12 mouse cellular contexts compared by ENCODE assay signal in genomic region chr11:107018606-107019005, GRCm38 (mm10). TPM values are rescaled to one million over a fixed set of nuclear protein-coding genes. Genes with fewer than 3 reads are reported as not detected.
DNase-seq lines count a peak whose midpoint lies in the region; ATAC-seq and TF ChIP-seq lines count a peak whose summit lies in the region.
"Had no signal": no experiment of that assay in that cellular context is flagged by ENCODE, and none has a peak within 500 bp of the region (broad histone marks: within the 10 kb centered on the region; RNA-seq: fewer than 3 reads in every experiment).

No protein-coding gene starts in this region.

- intact Hi-C loops in left cerebral cortex, postnatal 25 days (cut with DNase I): no loop called here

- 33% methylated on average over 8 of the region's 8 CpGs for WGBS in forebrain, postnatal 0 days
- 35% methylated on average over 8 of the region's 8 CpGs for WGBS in forebrain, embryonic 14.5 days
- WGBS in midbrain, postnatal 0 days: 25% methylated on average over 8 of the region's 8 CpGs
- WGBS in midbrain, embryonic 16.5 days: 29% methylated on average over 8 of the region's 8 CpGs
- WGBS in stomach, postnatal 0 days: 34% methylated on average over 8 of the region's 8 CpGs

- no peak for ATAC-seq in forebrain, postnatal 0 days
- ATAC-seq in forebrain, embryonic 14.5 days: no peak
- ATAC-seq in midbrain, postnatal 0 days (ENCODE audit: low FRiP score): no peak
- no peak for ATAC-seq in midbrain, embryonic 16.5 days
- no peak for ATAC-seq in stomach, postnatal 0 days (ENCODE audit: low FRiP score, low TSS enrichment)
- ATAC-seq: inflammation-experienced regulatory T-cells, adult 6 months had no signal

- no peak overlapping the region for H3K27ac ChIP-seq in forebrain, postnatal 0 days (ENCODE audit: low read depth, low read length)
- no peak overlapping the region for H3K27ac ChIP-seq in forebrain, embryonic 14.5 days (ENCODE audit: low read depth, low read length)
- no peak overlapping the region for H3K27ac ChIP-seq in midbrain, postnatal 0 days (ENCODE audit: low read depth, low read length)
- H3K27ac ChIP-seq in midbrain, embryonic 16.5 days (ENCODE audit: low read length): no peak overlapping the region
- H3K27ac ChIP-seq in stomach, postnatal 0 days (replicated peaks): no peak overlapping the region
- H3K27ac ChIP-seq: limb, embryonic 13.5 days had no signal

- H3K9me3 ChIP-seq in forebrain, postnatal 0 days (ENCODE audit: low read length): no peaks in the 10 kb centered on the region
- no peaks in the 10 kb centered on the region for H3K9me3 ChIP-seq in forebrain, embryonic 14.5 days (replicated peaks; ENCODE audit: control insufficient read depth, low read length)
- H3K9me3 ChIP-seq in midbrain, postnatal 0 days (ENCODE audit: low read length): no peaks in the 10 kb centered on the region
- H3K9me3 ChIP-seq in midbrain, embryonic 16.5 days (replicated peaks; ENCODE audit: control insufficient read depth, low read length, poor library complexity, severe bottlenecking): no peaks in the 10 kb centered on the region
- no peaks in the 10 kb centered on the region for H3K9me3 ChIP-seq in stomach, postnatal 0 days (ENCODE audit: control insufficient read depth, low read length)
- H3K9me3 ChIP-seq: limb, embryonic 13.5 days had no signal

- no peaks in the 10 kb centered on the region for H3K27me3 ChIP-seq in forebrain, postnatal 0 days (ENCODE audit: insufficient read depth, low read length)
- H3K27me3 ChIP-seq in forebrain, embryonic 14.5 days (replicated peaks; ENCODE audit: control insufficient read depth, insufficient read depth, low read length): no peaks in the 10 kb centered on the region
- no peaks in the 10 kb centered on the region for H3K27me3 ChIP-seq in midbrain, postnatal 0 days (ENCODE audit: insufficient read depth, low read length)
- H3K27me3 ChIP-seq in midbrain, embryonic 16.5 days (ENCODE audit: control insufficient read depth, insufficient read depth, low read depth, low read length): no peaks in the 10 kb centered on the region
- H3K27me3 ChIP-seq in stomach, postnatal 0 days (ENCODE audit: control insufficient read depth, insufficient read depth, low read length): no peaks in the 10 kb centered on the region
- H3K27me3 ChIP-seq: limb, embryonic 13.5 days had no signal

- H3K4me3 ChIP-seq in forebrain, postnatal 0 days (ENCODE audit: low read depth, low read length): no peak overlapping the region
- H3K4me3 ChIP-seq in forebrain, embryonic 14.5 days (ENCODE audit: low read depth, low read length): no peak overlapping the region
- H3K4me3 ChIP-seq in midbrain, postnatal 0 days (ENCODE audit: low read depth, low read length): no peak overlapping the region
- no peak overlapping the region for H3K4me3 ChIP-seq in midbrain, embryonic 16.5 days (ENCODE audit: low read depth, low read length)
- H3K4me3 ChIP-seq in stomach, postnatal 0 days (ENCODE audit: low read depth, low read length): no peak overlapping the region
- H3K4me3 ChIP-seq: limb, embryonic 13.5 days had no signal

- H3K36me3 ChIP-seq in forebrain, postnatal 0 days (ENCODE audit: insufficient read depth): no peaks in the 10 kb centered on the region
- H3K36me3 ChIP-seq in forebrain, embryonic 14.5 days (ENCODE audit: control insufficient read depth, insufficient read depth, low read length): no peaks in the 10 kb centered on the region
- H3K36me3 ChIP-seq in midbrain, postnatal 0 days (ENCODE audit: insufficient read depth, low read length): no peaks in the 10 kb centered on the region
- H3K36me3 ChIP-seq in midbrain, embryonic 16.5 days (ENCODE audit: control insufficient read depth, insufficient read depth, low read length): no peaks in the 10 kb centered on the region
- H3K36me3 ChIP-seq in stomach, postnatal 0 days (ENCODE audit: control insufficient read depth, insufficient read depth, low read length): no peaks in the 10 kb centered on the region
- H3K36me3 ChIP-seq: limb, embryonic 13.5 days had no signal

- no peaks in the 10 kb centered on the region for H3K4me1 ChIP-seq in forebrain, postnatal 0 days (ENCODE audit: insufficient read depth)
- H3K4me1 ChIP-seq in forebrain, embryonic 14.5 days (ENCODE audit: control insufficient read depth, insufficient read depth, low read length): no peaks in the 10 kb centered on the region
- H3K4me1 ChIP-seq in midbrain, postnatal 0 days (ENCODE audit: insufficient read depth, low read length): no peaks in the 10 kb centered on the region
- H3K4me1 ChIP-seq in midbrain, embryonic 16.5 days (ENCODE audit: control insufficient read depth, insufficient read depth, low read length): no peaks in the 10 kb centered on the region
- H3K4me1 ChIP-seq in stomach, postnatal 0 days (replicated peaks; ENCODE audit: control insufficient read depth, insufficient read depth): no peaks in the 10 kb centered on the region
- H3K4me1 ChIP-seq: limb, embryonic 13.5 days had no signal

- H3K9ac ChIP-seq in forebrain, postnatal 0 days: no peak overlapping the region
- H3K9ac ChIP-seq in forebrain, embryonic 14.5 days (ENCODE audit: low read length): no peak overlapping the region
- H3K9ac ChIP-seq in midbrain, postnatal 0 days (replicated peaks; ENCODE audit: low read length, poor library complexity, severe bottlenecking): no peak overlapping the region
- no peak overlapping the region for H3K9ac ChIP-seq in midbrain, embryonic 16.5 days (ENCODE audit: low read depth, low read length)
- H3K9ac ChIP-seq in stomach, postnatal 0 days (ENCODE audit: low read length): no peak overlapping the region
- H3K9ac ChIP-seq: limb, embryonic 13.5 days had no signal

- TF ChIP-seq EP300 in stomach, postnatal 0 days (optimal IDR thresholded peaks at IDR 0.05): no peak

- DNase-seq in forebrain, postnatal 0 days: no peak
- no peak for DNase-seq in forebrain, embryonic 14.5 days (ENCODE audit: low spot score)
- DNase-seq in midbrain, postnatal 0 days (ENCODE audit: low spot score): no peak
- DNase-seq in c-Kit-positive CD71-positive TER-119-positive erythroid progenitor cells, embryonic 14.5 days (ENCODE audit: low spot score): peak; percentile 37
- DNase-seq in stomach, postnatal 0 days (ENCODE audit: low spot score): no peak
- no peak for DNase-seq in urinary bladder, adult 18-20 months (ENCODE audit: low spot score in 2 of 2)
- no peak for DNase-seq in left cerebral cortex, postnatal 25 days (ENCODE audit: low spot score in 2 of 2)
- DNase-seq: gastrocnemius, postnatal 36 days; spleen, adult 18-20 months had no signal

- peak; percentile 46; the same call in 1 of the 2 replicates for TF ChIP-seq CTCF in forebrain, postnatal 0 days (IDR thresholded peaks at IDR 0.05; ENCODE audit: low read depth)
- peak; percentile 34 for TF ChIP-seq CTCF in midbrain, postnatal 0 days (IDR thresholded peaks at IDR 0.05)
- TF ChIP-seq CTCF in stomach, postnatal 0 days (IDR thresholded peaks at IDR 0.05; ENCODE audit: low read depth): peak; percentile 68

- H3K4me2 ChIP-seq in forebrain, postnatal 0 days (ENCODE audit: low read depth): no peak overlapping the region
- H3K4me2 ChIP-seq in forebrain, embryonic 14.5 days (ENCODE audit: low read length): no peak overlapping the region
- H3K4me2 ChIP-seq in midbrain, postnatal 0 days (ENCODE audit: low read depth, low read length, poor library complexity, severe bottlenecking): no peak overlapping the region
- H3K4me2 ChIP-seq in midbrain, embryonic 16.5 days (ENCODE audit: low read length): no peak overlapping the region
- no peak overlapping the region for H3K4me2 ChIP-seq in stomach, postnatal 0 days (replicated peaks; ENCODE audit: low read depth)
- H3K4me2 ChIP-seq: limb, embryonic 13.5 days had no signal

RNA-seq across cellular contexts. Expression of gene 1810010H24Rik, which starts 6.9 kb away (rescaled TPM):
- total RNA-seq in forebrain, postnatal 0 days (2014; rRNA removed): 8.7 and 9.7 TPM in 2 replicates
- 9.5 and 10.0 TPM in 2 replicates for polyA plus RNA-seq in forebrain, postnatal 0 days (2015; fragmentation: Nextera tagmentation; extraction: Ambion mirVana)
- 4.1 and 4.6 TPM in 2 replicates for polyA plus RNA-seq in forebrain, embryonic 14.5 days (2014; fragmentation: Nextera tagmentation; extraction: Ambion mirVana)
- total RNA-seq in midbrain, postnatal 0 days (2014; rRNA removed): 11.0 and 15.6 TPM in 2 replicates
- 10.9 and 11.5 TPM in 2 replicates for polyA plus RNA-seq in midbrain, postnatal 0 days (2015; fragmentation: Nextera tagmentation; extraction: Ambion mirVana)
- polyA plus RNA-seq in midbrain, embryonic 16.5 days (2015; fragmentation: Nextera tagmentation; extraction: Ambion mirVana): 5.8 and 6.8 TPM in 2 replicates
- polyA plus RNA-seq in stomach, postnatal 0 days (2015; fragmentation: Nextera tagmentation; extraction: Ambion mirVana): 6.3 and 6.8 TPM in 2 replicates
- 1 to 10 TPM; 2.9 to 4.6 TPM for total RNA-seq in left cerebral cortex, postnatal 25 days (2021)

RNA-seq across cellular contexts. Expression of gene Kpna2, which starts 19.3 kb away (rescaled TPM):
- total RNA-seq in forebrain, postnatal 0 days (2014; rRNA removed): 75.5 and 83.5 TPM in 2 replicates
- polyA plus RNA-seq in forebrain, postnatal 0 days (2015; fragmentation: Nextera tagmentation; extraction: Ambion mirVana): 100 and 102 TPM in 2 replicates
- polyA plus RNA-seq in forebrain, embryonic 14.5 days (2014; fragmentation: Nextera tagmentation; extraction: Ambion mirVana): 335 and 390 TPM in 2 replicates
- 73.1 and 82.8 TPM in 2 replicates for total RNA-seq in midbrain, postnatal 0 days (2014; rRNA removed)
- polyA plus RNA-seq in midbrain, postnatal 0 days (2015; fragmentation: Nextera tagmentation; extraction: Ambion mirVana): 92.7 TPM in 2 replicates
- polyA plus RNA-seq in midbrain, embryonic 16.5 days (2015; fragmentation: Nextera tagmentation; extraction: Ambion mirVana): 137 and 153 TPM in 2 replicates
- polyA plus RNA-seq in stomach, postnatal 0 days (2015; fragmentation: Nextera tagmentation; extraction: Ambion mirVana): 146 and 158 TPM in 2 replicates
- 10 to 100 TPM; 23.7 to 29.3 TPM for total RNA-seq in left cerebral cortex, postnatal 25 days (2021)
